Mouse (Mus musculus) MEL-GATA-1-ER (cell line): ENCODE results near the gene App.

Source experiments
- DNase-seq: peaks from one replicate; pipeline ENCODE4 v3.0.0-alpha.2; 2012; ENCODE audit warnings: low read depth; ENCODE audit errors: extremely low read depth

App gene

GRCm38 (mm10) chr16:85173373-85174081 is at the start of gene App:
Gene App (minus strand): TSS chr16:85173766.
- no peak for DNase-seq

DNA sequence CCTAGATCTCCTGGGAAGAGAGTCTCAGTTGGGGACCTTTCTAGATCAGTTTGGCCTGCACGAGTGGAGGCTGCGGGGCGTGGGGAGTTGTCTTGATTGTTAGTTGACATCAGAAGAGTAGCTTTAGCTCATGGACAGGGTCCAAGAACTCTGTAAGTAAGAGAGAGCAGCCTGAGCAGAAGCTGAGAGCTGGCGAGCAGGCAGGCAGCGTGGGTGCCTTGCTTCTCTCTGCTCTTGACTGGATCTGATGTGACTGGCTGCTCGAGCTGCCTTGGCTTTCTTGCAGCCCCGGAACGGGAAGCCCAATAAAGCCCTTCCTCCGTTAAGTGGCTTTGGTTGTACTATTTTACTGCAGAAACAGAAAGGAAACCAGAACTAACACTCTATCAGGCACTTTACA is 42.3 kb upstream of the App start:
- DNase-seq, result no peak

DNA sequence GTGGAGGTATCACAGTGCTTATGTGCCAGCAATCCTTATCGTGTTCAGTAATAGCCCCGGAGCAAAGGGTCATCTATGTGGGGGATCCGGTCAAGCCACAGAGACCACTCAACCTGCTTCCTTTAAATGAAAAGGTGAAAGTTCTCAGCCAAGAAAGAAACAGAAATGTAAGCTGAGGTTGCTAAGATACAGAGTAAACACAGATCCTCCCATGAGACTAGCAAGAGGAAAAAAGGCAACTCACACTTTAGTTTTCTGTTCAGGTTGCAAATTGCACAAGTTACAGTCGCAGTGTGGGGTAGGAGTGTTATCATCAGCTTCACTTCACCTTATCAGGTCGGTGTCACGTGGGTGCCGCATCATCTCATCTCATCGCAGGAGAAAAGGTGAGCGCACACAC is 41.6 kb upstream of the App start:
- DNase-seq, result no peak

DNA sequence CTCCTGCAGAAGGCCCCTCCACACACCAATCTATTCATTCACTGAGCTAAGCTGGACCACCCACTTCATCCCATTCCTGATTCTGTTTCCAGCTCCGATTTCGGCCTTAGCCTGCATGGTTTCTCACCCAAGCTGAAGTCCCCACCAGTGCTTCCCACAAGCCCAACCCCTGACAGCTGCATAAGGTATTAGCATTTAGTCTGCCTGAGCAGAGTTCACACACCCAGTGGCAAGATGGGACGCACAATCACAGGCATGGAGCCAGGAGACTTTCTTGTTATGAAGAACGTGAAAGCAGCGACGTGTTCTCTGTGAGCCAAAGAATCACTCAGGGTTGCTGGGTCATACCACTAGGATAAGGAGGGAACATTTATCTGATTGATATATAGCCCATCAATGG is 22.1 kb upstream of the App start:
- no peak for DNase-seq

DNA sequence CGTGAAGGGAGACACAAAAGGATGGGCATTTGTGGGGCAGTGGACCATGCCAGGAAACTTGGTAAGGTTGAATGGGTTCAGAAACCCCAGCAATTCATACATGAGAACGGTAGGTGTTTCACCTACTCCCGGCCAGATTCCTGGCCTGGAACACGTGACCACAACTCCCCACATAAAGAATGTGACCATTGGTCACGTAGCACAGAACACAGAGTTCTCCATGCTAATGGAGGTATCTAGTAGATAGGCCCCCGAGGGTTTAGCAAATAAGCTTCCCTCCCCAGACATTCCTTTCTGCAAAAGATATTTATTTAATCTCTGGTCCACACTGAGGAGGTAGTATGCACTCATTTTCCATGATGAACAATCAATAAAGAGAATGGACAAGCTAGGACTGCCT is 21.6 kb upstream of the App start:
- DNase-seq, result no peak

DNA sequence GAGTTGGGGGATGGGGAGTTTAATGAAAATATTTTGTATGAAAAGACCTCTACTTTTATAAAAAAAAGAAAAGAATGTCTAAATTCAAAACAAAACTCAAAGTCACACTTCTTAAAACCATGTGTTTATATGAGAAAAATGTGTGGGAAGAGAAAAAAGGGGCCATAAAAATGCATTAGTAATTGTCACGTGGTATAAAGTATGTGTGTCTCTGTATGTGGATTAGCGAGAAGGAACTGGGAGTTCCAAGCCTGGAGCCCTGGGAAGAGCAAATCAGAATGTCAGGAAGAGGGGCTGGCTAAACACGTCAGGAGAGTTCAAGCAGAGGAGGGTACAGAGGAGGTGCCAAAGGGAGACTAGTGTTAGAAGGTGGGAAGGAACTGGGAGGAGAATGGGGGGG is 7.9 kb upstream of the App start:
- no peak for DNase-seq

- no peak for DNase-seq
Measured at GRCm38 (mm10) chr16:85180710-85181109, 7.1 kb upstream of the App start.

GRCm38 (mm10) chr16:85176666-85177065 is 3.1 kb upstream of the App start:
- no peak for DNase-seq

DNA sequence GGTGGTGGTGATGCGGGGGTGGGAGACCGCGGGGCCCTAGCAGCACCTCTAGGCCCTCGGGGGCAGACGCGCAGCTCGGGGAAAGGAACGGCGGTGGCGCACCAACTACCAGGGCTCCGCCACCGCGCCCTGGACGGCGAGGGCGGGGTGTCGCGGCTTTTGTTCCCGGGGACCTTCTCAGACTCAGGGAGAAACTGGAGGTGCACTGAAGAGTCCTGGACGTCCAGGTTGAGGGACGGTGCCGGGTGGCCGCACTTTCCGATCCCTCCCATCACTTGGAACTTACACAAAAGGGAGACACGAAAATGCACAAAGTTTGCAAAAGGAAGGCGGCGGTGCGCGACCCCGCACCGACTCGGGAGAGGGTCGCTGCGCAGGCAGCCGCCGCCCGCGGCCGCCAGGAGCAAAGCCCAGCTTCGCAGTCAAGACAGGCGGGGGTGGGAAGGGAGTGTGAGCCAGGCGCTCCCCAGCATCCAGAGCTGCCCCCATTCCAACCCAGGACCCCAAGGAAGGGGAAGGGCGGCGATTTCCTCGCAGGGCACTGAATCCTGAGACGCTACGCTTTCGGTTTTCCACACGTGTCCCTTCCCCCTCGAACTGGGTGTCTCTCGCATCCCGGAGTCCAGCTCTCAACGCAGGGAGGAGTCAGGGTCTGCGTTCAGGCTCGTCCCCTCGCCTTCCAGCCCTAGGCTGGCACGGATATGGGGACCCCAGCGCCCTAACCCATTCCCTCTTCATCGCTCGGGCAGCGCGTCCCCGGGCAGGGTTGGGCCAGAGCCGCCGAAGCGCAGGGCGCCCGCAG is 794 bp downstream of the App start:
- DNase-seq, result no peak

DNA sequence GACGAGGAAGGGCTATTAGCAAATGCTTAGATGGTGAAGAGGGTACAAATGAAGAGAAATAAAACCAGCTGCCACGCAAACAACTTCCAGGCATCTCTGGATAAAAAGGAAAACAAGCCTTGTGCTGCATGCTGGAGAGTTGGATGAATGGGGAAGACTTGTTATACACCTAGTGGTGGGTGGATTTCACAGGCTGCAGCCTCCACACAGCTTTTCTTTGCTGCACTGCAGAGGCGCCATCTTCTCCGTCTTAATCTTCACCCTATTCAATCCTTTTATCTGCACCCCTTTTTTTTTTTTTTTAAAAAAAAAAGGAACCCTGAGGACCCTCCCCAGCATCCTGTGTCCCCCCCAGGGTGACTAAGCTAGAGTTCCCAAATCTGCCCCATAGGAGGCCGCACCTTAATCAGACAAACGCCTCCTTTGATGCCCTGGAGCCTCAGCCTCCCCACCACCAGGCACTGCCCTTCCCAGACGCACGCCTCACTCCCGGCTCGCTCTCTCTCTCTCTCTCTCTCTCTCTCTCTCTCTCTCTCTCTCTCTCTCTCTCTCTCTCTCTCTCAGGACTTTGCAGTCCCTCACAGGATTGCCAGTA is 1.5 kb downstream of the App start:
- no peak for DNase-seq

- DNase-seq, result no peak
Measured at GRCm38 (mm10) chr16:85170826-85171510, 2.6 kb downstream of the App start.

DNA sequence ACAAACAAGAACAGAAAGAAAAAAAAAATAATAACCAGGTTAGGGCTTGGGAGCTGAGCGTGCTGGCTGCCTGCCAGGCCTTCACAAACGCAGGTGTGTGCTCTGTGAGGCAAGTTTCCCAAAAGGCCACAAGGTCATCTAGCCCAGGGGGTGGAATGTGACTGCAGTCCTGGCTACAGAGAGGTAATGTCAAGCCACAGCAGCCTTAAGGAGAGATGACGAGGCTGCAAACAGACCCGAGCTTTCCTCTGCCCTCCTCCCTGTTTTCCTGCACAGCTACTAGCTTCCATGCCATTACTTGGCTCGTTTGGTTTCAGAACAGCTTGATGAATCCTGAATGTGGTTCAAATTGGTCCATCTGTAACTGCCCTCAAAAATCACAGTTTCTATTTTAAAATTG is 4.7 kb downstream of the App start:
- DNase-seq, result no peak

- DNase-seq, result no peak
Measured at GRCm38 (mm10) chr16:85166205-85166604, 7.4 kb downstream of the App start.

DNA sequence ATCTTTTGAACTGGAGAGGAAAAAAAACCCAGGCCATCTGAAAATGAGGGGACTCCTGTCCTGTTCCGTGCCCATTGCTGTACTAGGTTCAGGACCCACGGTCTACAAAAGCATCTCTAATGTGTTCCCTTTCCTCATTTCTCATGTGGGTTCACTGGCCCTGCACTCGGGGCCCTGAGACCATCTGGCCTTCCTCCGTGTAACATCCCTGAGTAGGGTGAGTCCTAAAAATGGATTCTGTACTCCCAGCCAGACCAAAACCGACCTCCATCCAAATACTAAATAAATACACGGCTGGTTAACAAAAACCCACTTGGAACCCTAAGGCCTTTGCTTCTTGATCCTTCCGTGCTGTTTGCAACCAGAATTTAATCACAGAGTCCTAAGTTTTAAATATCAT is 7.9 kb downstream of the App start:
- DNase-seq, result no peak

DNA sequence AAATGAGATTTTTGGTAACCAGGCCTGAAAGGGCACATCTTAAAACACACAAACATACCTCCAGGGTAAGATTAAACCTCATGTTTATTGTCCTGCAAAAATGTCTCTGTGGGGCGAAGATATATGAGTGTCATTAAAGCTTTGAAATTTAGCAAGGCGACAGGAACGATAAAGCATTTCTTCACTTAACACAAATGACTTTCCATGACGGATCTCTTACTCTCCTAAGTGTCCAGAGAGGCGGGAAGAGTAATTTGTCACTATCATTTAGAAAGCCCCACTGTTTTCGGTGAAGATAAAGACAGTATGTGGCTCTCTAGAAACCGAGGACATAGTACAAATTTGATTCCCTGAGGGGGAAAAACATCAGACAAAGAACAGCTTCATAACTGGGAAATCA is 8.4 kb downstream of the App start:
- DNase-seq, result no peak

DNA sequence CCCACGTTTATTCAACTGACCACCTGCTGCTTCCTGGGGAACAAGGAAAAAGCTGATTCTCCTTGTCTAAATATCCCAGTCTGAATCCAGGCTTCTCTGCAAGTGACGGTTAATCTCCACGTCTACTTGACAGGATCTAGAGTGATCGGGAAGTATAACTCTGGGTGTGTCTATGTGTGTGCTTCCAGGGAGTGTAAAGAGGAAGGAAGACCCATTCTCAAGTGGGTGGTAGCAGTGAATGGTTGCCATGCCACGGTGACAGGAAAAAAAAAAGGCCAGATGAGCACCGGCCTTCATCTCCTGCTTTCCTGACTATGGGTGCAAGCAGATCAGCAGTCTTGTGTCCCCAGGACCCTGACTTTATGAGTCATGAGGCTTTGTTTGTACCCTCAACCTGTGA is 10.8 kb downstream of the App start:
- DNase-seq, result no peak

- DNase-seq, result no peak
Measured at GRCm38 (mm10) chr16:85160140-85160539, 13.4 kb downstream of the App start.

GRCm38 (mm10) chr16:85157796-85158546 is 15.6 kb downstream of the App start:
- no peak for DNase-seq

DNA sequence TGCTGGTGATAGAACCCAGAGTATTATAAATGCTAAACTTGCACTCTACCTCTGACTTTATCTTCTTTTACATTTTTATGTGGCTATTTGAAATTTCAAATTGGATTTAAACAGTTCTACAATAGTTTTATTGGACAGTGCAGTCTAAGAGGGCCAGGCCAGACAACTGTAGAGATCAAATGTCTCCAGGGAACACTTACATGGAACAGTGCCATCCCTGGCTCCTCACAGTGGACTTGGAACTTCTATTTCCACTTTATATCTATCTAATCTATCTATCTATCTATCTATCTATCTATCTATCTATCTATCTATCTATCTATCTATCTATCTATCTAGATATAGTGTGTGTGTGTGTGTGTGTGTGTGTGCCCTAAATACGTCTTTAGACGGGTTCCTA is 16.4 kb downstream of the App start:
- no peak for DNase-seq

DNA sequence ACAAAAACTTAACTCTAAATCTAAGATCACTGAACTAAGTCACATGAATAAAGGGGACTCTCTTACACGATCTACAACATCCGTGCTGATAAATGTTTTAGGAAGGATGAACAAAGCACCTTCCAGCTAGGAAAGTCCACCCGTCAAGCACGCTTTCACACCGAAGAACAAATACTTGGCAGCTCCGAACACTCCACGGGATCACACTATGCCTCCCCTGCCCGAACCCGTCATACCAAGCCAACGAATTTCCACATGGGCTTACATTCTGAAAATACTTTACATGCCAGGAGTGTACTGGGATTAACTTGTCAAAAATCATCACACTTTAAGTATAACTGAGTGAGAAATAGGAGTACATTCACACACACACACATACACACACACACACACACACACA is 17.7 kb downstream of the App start:
- DNase-seq, result no peak

GRCm38 (mm10) chr16:85152457-85152856 is 21.1 kb downstream of the App start:
- no peak for DNase-seq
